Mouse (Mus musculus) intestine, embryonic 15.5 days (tissue): ENCODE measurements around the gene Efnb2. TPM values are rescaled to one million over a fixed set of nuclear protein-coding genes. Genes with fewer than 3 reads are reported as not detected.
A peak's percentile ranks its signal among the peaks of the same experiment; 100 is the strongest.

Source experiments
- ATAC-seq: fragments of 200-750 bp; cut with Nextera tagmentation; 2 replicates; pipeline ENCODE4 v1.8.0; 2017; ENCODE audit warnings: moderate TSS enrichment, moderate library complexity
- H3K27ac ChIP-seq: fragments of 300-500 bp; sonication (generic); 2 replicates; pipeline ENCODE4 v1.5.1; 2015; ENCODE audit warnings: mild to moderate bottlenecking, inconsistent platforms
- H3K27me3 ChIP-seq: fragments of 300-500 bp; sonication (generic); replicated peaks from 2 replicates; pipeline ENCODE4 v1.6.1; 2015; ENCODE audit warnings: inconsistent platforms
- H3K36me3 ChIP-seq: fragments of 300-500 bp; sonication (generic); 2 replicates; pipeline ENCODE4 v1.6.1; 2015; ENCODE audit warnings: inconsistent platforms
- H3K4me1 ChIP-seq: fragments of 300-500 bp; sonication (generic); replicated peaks from 2 replicates; pipeline ENCODE4 v1.6.1; 2015; ENCODE audit warnings: inconsistent platforms
- H3K4me2 ChIP-seq: fragments of 300-500 bp; sonication (generic); replicated peaks from 2 replicates; pipeline ENCODE4 v1.6.1; 2015; ENCODE audit warnings: mild to moderate bottlenecking, inconsistent platforms
- H3K4me3 ChIP-seq: fragments of 300-500 bp; sonication (generic); replicated peaks from 2 replicates; pipeline ENCODE4 v1.5.1; 2015; ENCODE audit warnings: inconsistent platforms
- H3K9ac ChIP-seq: fragments of 300-500 bp; sonication (generic); 2 replicates; pipeline ENCODE4 v1.6.1; 2015; ENCODE audit warnings: inconsistent platforms
- H3K9me3 ChIP-seq: fragments of 300-500 bp; sonication (generic); 2 replicates; pipeline ENCODE4 v1.6.1; 2016; ENCODE audit warnings: inconsistent platforms
- WGBS: fragments of 180-500 bp; shearing (Covaris S2); methylation state at CpG from one replicate; pipeline ENCODE4 v1.1.7; 2015; 5-methylcytosine and 5-hydroxymethylcytosine counted together
- polyA plus RNA-seq: library from polyadenylated mRNA; unstranded; fragments of >200 nt; fragmentation: Nextera tagmentation; extraction: Ambion mirVana; gene quantifications from 2 replicates; pipeline ENCODE4 v1.2.1, GENCODE M21; 2015

Efnb2 gene
- polyA plus RNA-seq, 1 experiment from 2014 or later: 14.1 TPM

DNA sequence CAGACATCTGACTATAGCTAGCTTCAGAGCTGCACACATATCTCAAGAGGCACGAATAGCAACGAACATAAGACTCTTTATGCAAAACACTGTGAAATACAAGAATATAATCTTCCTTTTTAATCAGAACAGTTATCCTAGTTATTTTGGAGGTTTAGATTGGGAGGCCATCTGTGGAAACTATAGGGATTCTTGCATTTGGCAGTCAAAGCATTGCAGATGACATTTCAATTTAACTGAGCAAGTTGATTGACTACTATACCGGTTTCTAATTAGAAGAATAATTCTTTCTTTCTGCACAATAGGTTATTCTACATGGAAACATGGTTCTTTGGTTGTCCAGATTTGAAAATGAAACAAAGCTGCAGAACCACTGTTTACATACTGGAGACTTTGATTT, 38.6 kb downstream of the Efnb2 start:
- Histone ChIP-seq H3K27ac (no peak overlapping the region), H3K9me3 (no peaks in the 10 kb centered on the region), H3K36me3 (0 out of 2 replicates have a peak, but pooled peaks cover 13% of the 10 kb centered on the region), H3K4me2 (no peak overlapping the region), H3K4me3 (no peak overlapping the region), H3K4me1 (0 out of 2 replicates have a peak, but pooled peaks cover 2% of the 10 kb centered on the region), H3K27me3 (no peaks in the 10 kb centered on the region), H3K9ac (no peak overlapping the region)
- ATAC-seq: no peak
- 91% methylated on average over 3 of the region's 3 CpGs for WGBS

DNA sequence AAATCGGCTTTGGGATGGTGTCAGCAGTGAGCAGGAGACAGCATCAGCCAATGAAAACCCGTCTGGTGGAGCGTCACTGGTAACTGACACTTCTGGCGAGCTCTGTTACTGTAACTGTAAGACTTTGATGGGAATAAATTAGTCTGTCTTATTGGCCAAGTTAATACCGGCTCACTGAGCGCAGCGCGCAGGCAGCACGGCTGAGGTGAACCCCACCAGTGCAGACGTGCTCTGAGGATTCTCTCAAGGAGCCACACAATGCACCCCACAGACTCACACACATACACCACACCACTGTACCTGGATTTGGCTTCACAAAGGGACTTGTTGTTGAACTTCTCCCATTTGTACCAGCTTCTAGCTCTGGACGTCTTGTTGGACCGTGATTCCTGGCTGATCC, 39.0 kb downstream of the Efnb2 start:
- H3K27me3 ChIP-seq: no peaks in the 10 kb centered on the region
- no peak overlapping the region for H3K4me2 ChIP-seq
- H3K9me3 ChIP-seq: no peaks in the 10 kb centered on the region
- 89% methylated on average over 12 of the region's 12 CpGs for WGBS
- H3K4me3 ChIP-seq: no peak overlapping the region
- H3K27ac ChIP-seq: no peak overlapping the region
- H3K9ac ChIP-seq: no peak overlapping the region
- 0 out of 2 replicates have a peak, but pooled peaks cover 2% of the 10 kb centered on the region for H3K4me1 ChIP-seq
- no peak for ATAC-seq
- H3K36me3 ChIP-seq: 0 out of 2 replicates have a peak, but pooled peaks cover 13% of the 10 kb centered on the region

DNA sequence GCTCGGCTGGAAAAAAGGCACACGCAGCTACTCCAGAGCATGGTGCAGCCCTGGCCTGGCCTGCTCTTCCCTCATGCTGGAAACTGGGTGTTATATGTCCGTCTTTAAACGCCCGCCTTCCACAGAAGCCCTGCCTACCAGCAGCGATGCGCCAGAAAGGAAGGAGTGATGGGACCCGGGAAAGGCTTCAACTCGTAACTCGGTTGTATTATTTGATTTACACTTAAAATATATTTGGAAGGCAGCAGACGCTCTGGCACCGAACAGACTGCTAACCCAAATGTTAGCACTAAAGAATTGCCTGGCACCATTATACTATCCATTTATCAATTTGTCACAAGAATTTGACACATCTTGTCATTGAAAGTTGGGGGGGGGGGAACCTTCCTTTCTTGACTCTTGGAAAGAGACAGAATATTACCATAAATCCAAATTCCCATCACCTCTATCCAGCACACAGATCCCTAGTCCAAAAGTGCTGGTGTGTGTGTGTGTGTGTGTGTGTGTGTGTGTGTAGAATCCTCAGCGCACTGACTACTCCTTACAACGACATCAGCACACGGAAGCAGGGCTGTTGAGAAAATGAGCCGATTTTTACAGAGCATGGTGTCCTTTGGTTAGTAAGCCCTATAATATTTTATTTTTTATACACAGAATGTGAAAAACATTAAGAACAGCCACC, 39.7 kb downstream of the Efnb2 start:
- no peaks in the 10 kb centered on the region for H3K27me3 ChIP-seq
- 0 out of 2 replicates have a peak, but pooled peaks cover 2% of the 10 kb centered on the region for H3K4me1 ChIP-seq
- H3K27ac ChIP-seq: no peak overlapping the region
- WGBS: 75% methylated on average over 16 of the region's 16 CpGs
- no peak for ATAC-seq
- no peak overlapping the region for H3K4me2 ChIP-seq
- no peak overlapping the region for H3K4me3 ChIP-seq
- 0 out of 2 replicates have a peak, but pooled peaks cover 13% of the 10 kb centered on the region for H3K36me3 ChIP-seq
- no peak overlapping the region for H3K9ac ChIP-seq
- no peaks in the 10 kb centered on the region for H3K9me3 ChIP-seq

DNA sequence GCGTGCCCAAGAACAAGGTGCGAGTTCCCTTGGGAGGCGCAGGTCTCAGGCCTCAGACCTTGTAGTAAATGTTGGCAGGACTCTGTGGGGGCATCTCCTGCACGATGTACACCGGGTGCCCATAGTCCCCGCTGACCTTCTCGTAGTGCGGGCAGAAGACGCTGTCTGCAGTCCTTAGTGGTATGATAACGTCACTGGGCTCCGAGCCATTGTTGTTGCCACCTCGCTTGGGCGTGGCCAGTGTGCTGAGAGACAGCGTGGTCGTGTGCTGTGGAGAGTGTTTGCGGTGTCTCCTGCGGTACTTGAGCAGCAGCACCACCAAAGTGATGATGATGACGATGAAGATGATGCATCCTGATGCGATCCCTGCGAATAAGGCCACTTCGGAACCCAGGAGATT, 40.5 kb downstream of the Efnb2 start:
- 92% methylated on average over 21 of the region's 21 CpGs for WGBS
- H3K9me3 ChIP-seq: no peaks in the 10 kb centered on the region
- no peak overlapping the region for H3K4me3 ChIP-seq
- no peak overlapping the region for H3K9ac ChIP-seq
- H3K4me2 ChIP-seq: no peak overlapping the region
- no peaks in the 10 kb centered on the region for H3K27me3 ChIP-seq
- H3K4me1 ChIP-seq: 0 out of 2 replicates have a peak, but pooled peaks cover 2% of the 10 kb centered on the region
- H3K36me3 ChIP-seq: 0 out of 2 replicates have a peak, but pooled peaks cover 13% of the 10 kb centered on the region
- no peak overlapping the region for H3K27ac ChIP-seq
- ATAC-seq: 0 out of 2 replicates have a peak, but pooled peaks have one; percentile 35

DNA sequence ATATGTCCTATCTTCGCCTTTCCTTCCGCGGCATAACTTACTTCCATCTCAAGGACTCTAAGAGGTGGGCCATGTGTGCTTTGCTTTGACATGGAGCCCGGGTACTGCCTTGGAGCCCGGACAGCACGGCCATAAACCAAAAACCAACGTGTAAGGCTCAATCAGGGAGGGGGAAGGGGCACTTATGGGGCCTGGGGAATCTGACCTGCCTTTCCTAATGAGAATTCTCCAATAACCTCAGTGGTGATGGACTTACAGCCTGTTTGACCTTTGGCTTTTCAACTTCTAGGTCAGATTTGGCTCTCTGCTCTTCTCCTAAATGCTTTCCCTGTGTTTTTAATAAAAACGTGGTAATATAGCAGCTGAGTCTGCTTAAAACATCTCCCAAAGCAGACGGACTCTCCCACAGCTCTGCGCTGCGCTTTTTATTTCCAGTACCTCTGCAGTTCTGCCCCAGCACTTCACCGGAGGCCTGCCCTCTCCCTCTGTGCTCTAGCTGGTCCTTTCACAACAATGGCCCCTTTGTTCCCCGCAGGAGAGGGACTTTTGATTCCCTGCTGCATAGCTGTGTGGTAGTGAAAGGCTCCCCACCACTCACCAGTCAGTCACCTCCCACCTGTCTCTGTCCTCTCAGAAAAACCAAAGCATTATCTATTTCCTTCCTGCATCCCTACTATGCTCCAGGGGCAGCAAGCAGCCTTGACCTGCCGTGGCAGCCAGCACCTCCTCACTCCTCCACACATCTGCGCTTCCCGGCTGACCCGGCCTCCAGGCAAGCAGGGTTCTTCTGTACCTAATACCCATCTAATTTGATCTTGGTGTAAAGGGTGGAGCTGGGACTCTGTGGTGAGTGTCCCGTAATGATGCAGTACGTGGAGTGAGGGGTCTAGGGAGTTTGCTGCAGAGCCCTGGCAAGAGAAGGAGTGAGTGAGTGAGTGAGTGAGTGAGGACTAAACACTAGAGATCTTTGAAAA, 41.5 kb downstream of the Efnb2 start:
- Histone ChIP-seq H3K4me2 (no peak overlapping the region), H3K27me3 (no peaks in the 10 kb centered on the region), H3K9ac (no peak overlapping the region), H3K27ac (no peak overlapping the region), H3K4me3 (no peak overlapping the region), H3K4me1 (0 out of 2 replicates have a peak, but pooled peaks cover 2% of the 10 kb centered on the region), H3K9me3 (no peaks in the 10 kb centered on the region), H3K36me3 (0 out of 2 replicates have a peak, but pooled peaks cover 13% of the 10 kb centered on the region)
- WGBS: 61% methylated on average over 19 of the region's 19 CpGs
- ATAC-seq: peak; percentile 43; the same call in 1 of the 2 replicates

DNA sequence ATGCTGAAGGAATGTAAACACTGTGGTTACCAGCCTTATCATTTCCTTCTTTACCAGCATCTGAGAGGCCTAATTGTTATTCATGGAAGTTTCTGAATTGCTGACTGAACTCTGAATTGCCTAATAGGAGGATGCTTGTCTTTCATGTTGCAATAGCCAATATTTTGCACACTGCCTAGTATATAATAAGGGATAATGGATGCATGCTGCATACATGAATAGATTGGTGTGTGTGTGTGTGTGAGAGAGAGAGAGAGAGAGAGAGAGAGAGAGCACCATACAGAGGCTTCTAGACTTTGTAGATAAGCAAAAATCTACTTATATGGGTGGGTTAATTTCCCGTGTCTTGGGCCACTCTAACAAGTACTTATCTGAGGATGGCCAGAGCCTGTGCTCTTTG, 47.2 kb downstream of the Efnb2 start:
- no peak for ATAC-seq
- WGBS: 82% methylated on average over 1 of the region's 1 CpGs

DNA sequence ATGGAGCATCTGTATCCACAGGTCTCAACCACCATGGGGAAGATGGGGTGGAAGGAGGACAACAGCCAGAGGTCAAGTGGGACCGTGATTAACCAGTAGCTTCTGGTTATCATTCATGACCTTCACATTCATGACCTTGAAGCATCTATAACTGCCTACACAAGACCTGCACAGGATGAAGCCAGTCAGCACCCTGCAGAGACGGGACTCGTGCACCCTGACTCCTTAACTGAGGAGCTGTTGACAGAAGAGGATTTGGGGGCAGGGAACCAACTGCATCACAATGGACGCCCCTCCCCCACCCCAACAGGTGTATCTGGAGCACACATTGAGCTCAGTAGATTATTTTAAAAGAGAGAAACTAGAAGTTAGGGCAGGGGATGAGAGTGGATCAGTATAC, 49.1 kb downstream of the Efnb2 start:
- H3K4me2 ChIP-seq: no peak overlapping the region
- H3K27me3 ChIP-seq: no peaks in the 10 kb centered on the region
- no peak overlapping the region for H3K9ac ChIP-seq
- no peak for ATAC-seq
- no peak overlapping the region for H3K27ac ChIP-seq
- H3K4me1 ChIP-seq: peaks cover 6% of the 10 kb centered on the region; the same call in 1 of the 2 replicates
- WGBS: 88% methylated on average over 4 of the region's 4 CpGs
- H3K36me3 ChIP-seq: no peaks in the 10 kb centered on the region
- no peaks in the 10 kb centered on the region for H3K9me3 ChIP-seq
- no peak overlapping the region for H3K4me3 ChIP-seq

More for the DNA sequence above, 47.2 kb downstream of the Efnb2 start:
- Histone ChIP-seq H3K27me3 (no peaks in the 10 kb centered on the region), H3K27ac (no peak overlapping the region), H3K4me2 (no peak overlapping the region), H3K36me3 (no peaks in the 10 kb centered on the region), H3K4me1 (peaks cover 6% of the 10 kb centered on the region; the same call in 1 of the 2 replicates), H3K9ac (no peak overlapping the region), H3K4me3 (no peak overlapping the region), H3K9me3 (no peaks in the 10 kb centered on the region)

DNA sequence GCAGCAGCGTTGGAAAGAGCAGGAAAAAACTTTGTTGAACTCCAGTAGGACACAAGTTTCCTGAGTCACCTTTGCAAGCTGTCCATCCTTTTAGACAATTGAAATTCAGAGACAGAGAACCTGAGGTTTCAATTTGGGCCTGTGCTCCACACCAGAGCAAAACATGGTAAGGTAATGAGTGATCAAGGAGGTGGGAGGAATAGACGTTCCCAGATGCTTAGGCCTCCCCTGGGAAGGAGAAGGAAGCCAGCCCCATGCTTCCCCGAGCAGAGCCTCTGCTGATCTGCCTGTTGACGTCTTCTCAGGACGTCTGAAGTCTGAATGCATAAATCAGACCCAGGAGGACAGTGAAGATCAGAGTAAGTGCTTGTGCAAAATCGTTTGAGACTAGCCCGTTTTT, 51.3 kb downstream of the Efnb2 start:
- H3K27ac ChIP-seq: no peak overlapping the region
- no peaks in the 10 kb centered on the region for H3K9me3 ChIP-seq
- ATAC-seq: no peak
- no peak overlapping the region for H3K4me2 ChIP-seq
- H3K27me3 ChIP-seq: no peaks in the 10 kb centered on the region
- WGBS: 30% methylated on average over 7 of the region's 7 CpGs
- peaks cover 8% of the 10 kb centered on the region; the same call in 1 of the 2 replicates for H3K4me1 ChIP-seq
- H3K36me3 ChIP-seq: no peaks in the 10 kb centered on the region
- no peak overlapping the region for H3K9ac ChIP-seq
- no peak overlapping the region for H3K4me3 ChIP-seq

DNA sequence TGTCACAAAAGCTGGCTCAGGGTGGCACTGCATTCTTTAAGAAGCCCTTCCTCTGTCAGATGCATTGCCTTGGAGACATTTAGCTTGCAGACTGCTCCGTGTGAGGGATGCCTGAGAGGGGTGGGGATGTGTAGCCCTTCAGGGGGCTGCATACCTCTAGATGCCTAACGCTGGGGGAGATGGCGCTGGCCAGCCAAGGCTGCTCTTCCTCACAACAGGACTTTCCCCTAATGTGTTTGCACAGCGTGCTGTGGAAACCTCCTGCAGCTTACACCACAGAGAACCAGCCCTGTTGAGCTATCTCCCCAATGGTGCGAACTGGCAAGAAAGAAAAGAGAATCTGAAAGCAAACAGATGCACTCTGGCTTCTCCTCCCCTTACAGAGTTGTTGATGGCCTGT, 51.9 kb downstream of the Efnb2 start:
- Histone ChIP-seq H3K4me1 (peaks cover 8% of the 10 kb centered on the region; the same call in 1 of the 2 replicates), H3K27ac (no peak overlapping the region), H3K36me3 (no peaks in the 10 kb centered on the region), H3K27me3 (no peaks in the 10 kb centered on the region), H3K9ac (no peak overlapping the region), H3K4me3 (no peak overlapping the region), H3K9me3 (no peaks in the 10 kb centered on the region), H3K4me2 (no peak overlapping the region)
- WGBS: 24% methylated on average over 5 of the region's 5 CpGs
- ATAC-seq: no peak

DNA sequence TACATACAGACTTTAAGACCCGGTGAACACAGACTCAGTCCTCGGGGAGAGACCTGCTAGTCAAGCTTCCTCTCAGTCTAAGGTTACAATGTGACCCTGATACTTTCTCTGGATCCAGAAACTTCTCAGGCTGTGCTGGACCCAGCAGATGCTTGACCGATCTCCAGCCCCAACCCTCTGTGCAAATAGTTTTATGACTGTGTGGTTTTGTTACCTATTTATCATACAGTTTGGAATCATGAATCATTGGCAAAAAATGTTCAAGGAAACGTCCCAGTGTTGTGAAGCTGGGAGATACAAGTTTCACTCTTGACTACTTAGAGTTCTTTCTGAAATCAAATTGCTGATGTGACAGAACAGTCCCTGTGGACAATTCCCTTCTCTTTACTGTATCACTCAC, 55.4 kb downstream of the Efnb2 start:
- 47% methylated on average over 4 of the region's 4 CpGs for WGBS
- H3K36me3 ChIP-seq: no peaks in the 10 kb centered on the region
- H3K4me1 ChIP-seq: peaks cover 8% of the 10 kb centered on the region; the same call in 1 of the 2 replicates
- H3K27ac ChIP-seq: no peak overlapping the region
- no peak overlapping the region for H3K4me3 ChIP-seq
- H3K27me3 ChIP-seq: no peaks in the 10 kb centered on the region
- H3K4me2 ChIP-seq: no peak overlapping the region
- no peaks in the 10 kb centered on the region for H3K9me3 ChIP-seq
- H3K9ac ChIP-seq: no peak overlapping the region
- no peak for ATAC-seq

DNA sequence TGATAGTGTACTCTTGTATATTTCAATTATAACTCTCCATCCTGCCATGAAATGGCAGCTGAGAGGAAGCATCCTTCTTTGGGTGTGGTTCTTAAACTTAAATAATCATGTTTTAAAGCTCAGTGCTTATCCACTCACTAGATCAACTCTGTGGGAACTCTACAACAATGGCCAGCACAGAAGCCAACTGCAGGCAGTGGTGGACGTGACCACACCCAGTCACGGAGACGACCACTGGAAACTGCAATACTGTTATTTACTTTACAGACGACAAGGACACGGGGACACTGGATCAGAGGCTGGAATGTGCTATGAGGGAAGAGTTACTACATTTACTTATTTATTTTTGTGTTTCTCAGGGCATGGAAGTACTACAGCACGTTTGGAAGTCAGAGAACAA, 57.2 kb downstream of the Efnb2 start:
- ATAC-seq: no peak
- WGBS: 55% methylated on average over 6 of the region's 6 CpGs
- H3K27ac ChIP-seq: no peak overlapping the region

More for the DNA sequence above, 57.2 kb downstream of the Efnb2 start:
- Histone ChIP-seq H3K4me1 (0 out of 2 replicates have a peak, but pooled peaks cover 2% of the 10 kb centered on the region), H3K36me3 (no peaks in the 10 kb centered on the region), H3K9ac (no peak overlapping the region), H3K27me3 (no peaks in the 10 kb centered on the region), H3K9me3 (no peaks in the 10 kb centered on the region), H3K4me2 (no peak overlapping the region), H3K4me3 (no peak overlapping the region)
